Mouse (Mus musculus): ENCODE results near the gene Gm21854. TPM values are rescaled to one million over a fixed set of nuclear protein-coding genes. Genes with fewer than 3 reads are reported as not detected.
"Not testable (repeated sequence)": the region's sequence is repeated elsewhere in the genome, so short reads cannot be mapped to it uniquely, and the experiment has no call there.

The Gm21854 gene
- total RNA-seq (2018; cell fraction: chromatin; rRNA removed), result not detected
- total RNA-seq (2018; cell fraction: cytosol; rRNA removed), result not detected
- total RNA-seq (2018; cell fraction: nucleus; rRNA removed), result not detected
- polyA plus RNA-seq (2018), result not detected in 3 replicates

GRCm38 (mm10) chrY:5656686-5657085, at the start of gene Gm21854:
Gene Gm21854 (plus strand): TSS chrY:5656986.
- H3K27ac ChIP-seq; H3K4me3 ChIP-seq (ENCODE audit: inconsistent target); H3K36me3 ChIP-seq (ENCODE audit: inconsistent target); H3K79me2 ChIP-seq (ENCODE audit: inconsistent target): not testable (repeated sequence)

Other genes with a start within 250 kb of the Gm21854 start
- gene Gm20914, start 69.0 kb downstream of the Gm21854 start, polyA plus RNA-seq (2018), result not detected in 3 replicates
- gene Gm28171, start 136.4 kb downstream of the Gm21854 start, polyA plus RNA-seq (2018), result not detected in 3 replicates